Mouse (Mus musculus): ENCODE data around the gene Pum2.

- TF ChIP-seq POLR2A (IDR thresholded peaks at IDR 0.05; ENCODE audit: insufficient read depth, low read depth, low read length): peak; percentile 98
- no peak for TF ChIP-seq CTCF (IDR thresholded peaks at IDR 0.05; ENCODE audit: insufficient read depth, low read depth, low read length)
These were observed at the start of gene Pum2 for GRCm38 (mm10) chr12:8673974-8674306.
